Mouse (Mus musculus): ENCODE measurements around the gene Akap8l.

Gene Akap8l

DNA sequence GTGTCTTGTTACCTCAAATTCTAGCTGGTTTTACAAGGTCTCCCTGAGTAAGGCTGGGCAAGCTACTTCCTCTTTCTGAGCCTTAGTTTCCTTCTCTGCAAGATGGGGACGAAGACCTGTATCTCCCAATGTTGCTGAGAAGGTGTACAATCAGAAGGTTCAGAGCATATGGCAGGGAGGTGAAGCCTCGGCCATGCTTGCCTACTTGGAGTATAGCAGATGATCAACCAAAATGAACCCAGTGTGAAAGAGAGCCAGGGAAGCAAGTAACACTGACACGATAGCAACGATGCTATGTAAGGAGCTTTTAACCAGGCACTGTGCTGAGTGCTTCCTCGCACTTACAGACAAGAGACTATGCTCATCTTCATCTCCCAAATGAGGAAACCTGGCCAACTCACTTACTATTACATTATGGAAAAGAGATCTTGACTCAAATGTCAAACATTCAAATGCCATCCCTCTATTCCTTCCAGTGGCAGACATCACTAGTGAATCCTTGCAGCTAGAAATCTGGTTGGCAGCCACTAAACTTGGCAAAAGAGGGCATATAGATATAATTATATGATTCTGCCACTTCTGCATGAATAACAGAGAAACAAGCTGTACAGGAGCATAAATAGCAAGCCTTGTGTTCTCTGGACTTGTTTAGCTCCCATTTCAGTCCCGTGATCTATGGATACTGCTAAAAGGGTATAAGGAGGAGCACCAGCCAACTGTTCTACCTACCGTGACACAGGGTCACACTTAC, 8.0 kb upstream of the Akap8l start:
- DNase-seq (ENCODE audit: low read depth): no peak

DNA sequence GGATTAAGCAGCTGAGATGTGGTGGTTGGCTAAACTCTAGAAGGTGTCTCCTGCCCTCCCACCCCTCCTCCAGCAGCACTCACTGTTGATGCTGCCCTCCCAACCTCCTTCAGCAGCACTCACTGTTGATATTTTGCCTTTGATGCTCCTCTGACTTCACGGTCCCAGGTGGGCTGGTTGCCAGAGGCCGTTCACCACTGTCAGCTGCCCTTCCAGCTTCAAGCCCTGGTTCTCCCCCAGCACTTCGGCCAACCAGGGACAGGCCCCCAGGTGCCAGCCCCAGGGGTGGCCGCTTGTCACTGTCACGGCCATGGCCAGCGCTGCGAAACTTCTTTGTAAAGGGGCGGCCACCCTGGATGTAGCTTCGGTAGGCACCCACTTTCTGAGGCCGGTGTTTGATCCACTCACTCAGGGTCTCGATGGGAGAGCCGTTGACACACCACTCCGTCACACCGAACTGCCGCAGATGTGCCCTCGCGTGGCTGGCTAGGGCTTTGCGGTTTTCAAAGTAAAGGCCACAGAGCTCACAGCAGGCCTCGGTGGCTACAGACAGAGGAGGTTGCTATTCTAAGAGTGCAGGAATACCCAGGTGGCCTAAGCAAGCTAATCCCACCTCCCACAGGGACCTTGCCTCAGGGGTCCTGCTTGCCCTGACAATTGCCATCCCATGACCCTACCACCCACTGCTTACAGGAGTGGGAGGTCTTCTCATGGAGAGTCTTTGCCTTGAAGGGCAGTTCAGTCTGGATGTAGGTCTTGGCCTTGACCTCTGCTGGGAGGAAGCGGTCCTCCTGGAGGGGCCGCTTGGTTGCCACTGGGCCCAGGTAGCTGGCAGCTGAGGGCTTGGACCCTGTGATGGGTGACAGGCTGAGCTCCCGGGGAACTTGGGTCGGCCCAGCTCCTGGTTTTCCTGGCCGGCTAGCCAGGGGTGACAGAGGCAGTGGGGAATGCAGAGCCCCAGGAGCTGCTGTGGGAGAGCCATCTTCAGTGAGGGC, 6.7 kb upstream of the Akap8l start:
- no peak for DNase-seq (ENCODE audit: low read depth)

DNA sequence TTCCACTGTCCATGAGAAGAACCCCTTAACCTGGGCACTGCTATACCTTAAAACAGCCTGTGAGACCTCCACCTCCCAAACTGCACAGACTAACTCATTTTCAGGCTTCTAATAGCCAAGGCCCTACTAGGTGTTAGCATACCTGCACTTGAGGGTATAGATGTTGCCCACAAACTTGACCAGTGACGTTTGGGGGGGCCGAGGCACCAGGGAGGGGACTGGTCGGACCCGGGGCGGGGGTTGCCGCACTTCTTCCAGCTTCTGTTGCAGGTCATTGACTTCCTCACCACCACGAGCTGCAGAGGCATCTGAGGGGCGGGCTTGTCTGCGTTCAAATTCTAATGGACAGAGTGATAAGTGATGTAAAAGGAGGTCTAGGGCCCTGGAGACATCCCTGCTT, 5.9 kb upstream of the Akap8l start:
- DNase-seq (ENCODE audit: low read depth): no peak

DNA sequence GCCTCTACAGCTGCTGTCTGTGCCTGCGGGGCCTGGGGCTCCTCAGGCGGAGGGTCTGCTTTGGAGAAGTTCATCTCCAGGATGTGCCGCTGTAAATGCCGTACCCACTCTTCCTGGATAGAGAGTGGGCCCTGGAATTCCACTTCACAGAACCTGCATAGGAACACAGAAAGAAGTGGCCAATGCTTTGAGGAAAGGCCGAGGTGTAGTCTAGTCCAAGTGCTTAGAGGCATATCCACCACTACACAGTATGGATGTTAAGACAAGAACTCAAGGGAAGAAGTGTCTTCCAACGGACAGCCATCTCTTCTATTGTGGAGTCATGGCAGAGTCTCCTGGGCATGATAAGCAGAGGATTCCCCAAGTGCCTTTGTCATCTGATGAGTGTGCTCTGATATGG, 4.6 kb upstream of the Akap8l start:
- DNase-seq (ENCODE audit: low read depth): no peak

DNA sequence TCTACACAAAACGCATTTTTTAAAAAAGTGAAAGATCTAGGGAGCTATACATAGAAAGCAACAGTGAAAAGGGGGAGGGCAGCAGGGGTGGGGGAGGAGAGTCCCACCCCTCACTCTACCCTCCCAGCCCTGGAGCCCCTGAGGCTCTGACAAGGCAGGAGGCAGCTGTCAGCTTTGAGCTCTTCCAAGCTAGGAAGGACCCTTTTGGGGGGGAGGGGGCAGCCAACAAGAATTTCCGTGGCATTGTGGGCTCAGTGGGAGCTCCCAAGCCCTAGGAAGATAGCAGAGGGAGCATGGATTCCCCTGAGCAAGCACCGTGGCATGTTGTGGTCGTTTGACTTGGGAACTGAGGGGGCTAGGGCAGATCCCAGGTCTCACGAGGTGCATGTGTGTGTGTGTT, 3.8 kb upstream of the Akap8l start:
- no peak for DNase-seq (ENCODE audit: low read depth)

DNA sequence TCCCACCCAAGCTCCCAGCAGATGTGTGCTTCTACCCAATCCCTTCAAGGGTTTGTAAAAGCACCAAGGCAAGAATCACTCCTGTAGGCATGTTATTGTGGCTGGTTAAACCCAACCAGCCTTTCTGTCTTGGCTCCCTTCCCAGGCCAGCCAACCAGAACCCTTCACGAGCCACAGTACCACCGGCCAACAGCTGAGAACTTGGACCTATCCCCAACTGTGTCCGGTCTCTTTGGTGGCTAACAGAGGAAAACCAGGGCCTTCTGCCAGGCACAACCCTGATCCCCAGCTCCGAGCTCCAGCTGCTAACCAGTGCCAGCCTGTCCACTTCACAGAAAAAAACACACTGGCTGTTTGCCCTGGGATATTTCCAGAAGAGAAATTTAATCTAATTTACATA, 3.3 kb upstream of the Akap8l start:
- no peak for DNase-seq (ENCODE audit: low read depth)

DNA sequence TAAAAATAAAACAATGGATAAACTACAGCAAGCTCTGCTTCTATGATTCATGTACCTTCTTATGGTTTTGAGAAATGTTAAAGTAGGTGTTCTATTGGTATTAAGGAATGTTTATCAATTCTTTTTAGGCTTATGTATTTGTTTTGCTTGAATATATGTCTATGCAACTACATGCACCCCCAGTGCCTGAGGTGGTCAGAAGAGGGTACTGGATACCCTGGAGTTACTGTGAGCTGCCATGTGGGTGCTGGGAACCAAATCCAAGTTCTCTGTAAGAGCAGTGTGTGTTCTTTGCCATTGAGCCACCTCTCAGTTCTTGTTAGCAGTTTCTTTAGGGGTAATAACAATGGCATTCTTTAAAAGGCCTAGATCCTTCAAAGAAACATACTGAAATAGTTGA, 1.3 kb upstream of the Akap8l start:
- DNase-seq (ENCODE audit: low read depth): no peak

DNA sequence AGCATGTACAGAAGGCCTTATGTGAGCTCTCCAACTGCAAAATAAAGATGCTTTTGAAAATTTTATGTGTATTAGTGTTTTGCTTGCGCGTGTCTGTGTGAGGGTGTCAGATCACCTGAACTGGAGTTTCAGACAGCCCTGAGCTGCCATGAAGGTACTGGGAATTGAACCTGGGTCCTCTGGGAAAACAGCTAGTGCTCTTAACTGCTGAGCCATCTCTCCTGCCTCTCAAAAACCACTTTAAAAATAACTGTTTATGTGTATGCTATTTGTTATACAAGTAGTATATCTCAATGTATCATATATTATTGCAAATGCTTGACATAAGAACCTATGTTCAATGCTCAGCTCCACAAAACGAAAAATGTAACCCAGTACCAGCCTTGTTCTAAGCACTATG, 862 bp upstream of the Akap8l start:
- no peak for DNase-seq (ENCODE audit: low read depth)

DNA sequence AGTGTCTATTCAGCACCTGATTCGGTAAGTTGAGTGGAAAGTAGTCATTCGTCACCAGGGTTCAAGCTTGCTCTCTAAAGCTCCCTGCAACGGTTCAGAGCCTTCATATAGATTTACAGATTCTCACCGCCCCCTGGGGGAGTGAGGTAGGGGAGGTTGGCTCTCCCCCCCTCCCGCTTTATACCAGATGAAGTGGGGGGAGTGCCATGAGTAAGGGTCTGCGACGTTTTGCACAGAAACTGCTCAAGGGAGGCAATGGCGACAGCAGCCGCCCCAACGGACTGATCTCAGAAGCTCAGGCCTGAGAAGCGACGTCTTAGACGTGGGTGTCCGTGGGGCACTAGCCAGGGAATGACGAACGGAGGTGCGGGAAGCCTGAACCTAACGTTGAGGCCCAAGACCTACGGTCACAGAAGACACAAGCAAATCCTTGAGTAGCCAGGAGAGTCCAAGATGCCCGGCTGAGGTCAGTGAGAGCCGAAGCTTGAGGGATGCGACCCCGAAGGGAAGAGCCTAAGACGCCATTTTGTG, 491 bp downstream of the Akap8l start:
- no peak for DNase-seq (ENCODE audit: low read depth)

DNA sequence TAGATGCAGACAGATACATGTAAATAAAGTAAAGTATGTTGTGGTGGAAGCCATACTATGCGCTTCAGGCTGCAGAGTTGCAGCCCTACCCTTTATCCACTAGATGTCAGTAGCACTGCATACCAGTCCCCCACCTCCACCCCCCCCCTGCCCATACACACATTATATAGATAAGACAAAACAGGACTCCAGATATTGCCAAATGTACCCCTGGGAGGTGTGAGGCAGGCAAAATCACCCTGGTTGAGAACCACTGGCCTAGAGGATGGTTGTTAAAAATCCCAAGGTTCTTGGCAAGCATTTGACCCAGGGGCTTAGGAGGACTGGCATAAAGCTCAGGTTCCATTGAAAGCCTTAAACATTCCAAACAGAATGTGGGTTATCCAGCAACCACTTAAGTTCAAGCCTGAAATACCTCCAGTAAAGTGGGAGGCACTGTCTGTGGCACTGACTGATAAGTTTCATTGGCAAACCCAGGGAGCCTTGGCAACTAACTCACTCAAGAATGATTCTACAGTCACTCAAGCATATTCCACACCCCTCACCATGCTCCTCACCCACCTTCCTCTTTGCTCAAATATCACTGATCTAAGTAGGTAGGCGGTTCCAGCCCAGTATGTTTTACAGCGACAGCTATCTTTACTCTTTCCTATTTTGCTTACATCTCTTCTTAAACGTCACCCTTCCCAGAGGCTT, 1.2 kb downstream of the Akap8l start:
- DNase-seq (ENCODE audit: low read depth): peak; percentile 59

DNA sequence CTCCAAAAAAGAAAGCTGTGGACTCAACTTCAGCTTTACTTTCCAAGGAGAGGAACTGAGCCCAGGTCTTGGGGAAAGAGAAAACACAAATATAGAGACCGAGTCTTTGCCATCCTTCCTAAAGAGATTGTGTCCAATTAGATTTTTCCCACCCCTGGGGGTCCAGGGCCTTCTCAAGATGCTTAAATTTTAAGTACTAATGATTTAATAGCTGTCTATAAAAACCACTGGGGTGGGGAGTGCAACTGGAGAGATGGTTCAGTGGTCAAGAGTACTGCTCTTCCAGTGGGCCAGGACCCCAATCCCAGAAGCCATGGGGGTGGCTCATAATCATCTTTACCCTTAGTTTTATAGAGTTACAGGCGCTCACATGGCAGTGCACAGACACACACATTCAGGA, 2.0 kb downstream of the Akap8l start:
- no peak for DNase-seq (ENCODE audit: low read depth)

DNA sequence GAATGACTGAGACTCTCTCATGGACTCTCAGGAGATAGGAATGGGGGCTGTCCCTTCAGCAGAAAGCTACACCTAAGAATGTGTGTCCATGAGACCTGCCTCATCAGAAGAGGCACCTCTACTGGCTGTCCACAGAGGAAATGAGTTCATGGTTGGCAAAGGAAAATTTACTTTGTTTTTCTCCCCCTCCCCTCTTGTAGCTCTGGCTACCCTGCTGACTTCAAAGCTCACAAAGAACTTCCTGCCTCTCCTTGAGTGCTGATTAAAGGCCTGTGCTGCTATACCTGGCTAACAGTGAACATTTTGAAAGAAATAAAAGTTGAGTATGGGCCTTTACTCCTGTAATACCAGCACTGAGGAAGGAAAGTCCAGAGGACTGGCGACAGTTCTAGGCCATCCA, 9.3 kb downstream of the Akap8l start:
- no peak for DNase-seq (ENCODE audit: low read depth)

DNA sequence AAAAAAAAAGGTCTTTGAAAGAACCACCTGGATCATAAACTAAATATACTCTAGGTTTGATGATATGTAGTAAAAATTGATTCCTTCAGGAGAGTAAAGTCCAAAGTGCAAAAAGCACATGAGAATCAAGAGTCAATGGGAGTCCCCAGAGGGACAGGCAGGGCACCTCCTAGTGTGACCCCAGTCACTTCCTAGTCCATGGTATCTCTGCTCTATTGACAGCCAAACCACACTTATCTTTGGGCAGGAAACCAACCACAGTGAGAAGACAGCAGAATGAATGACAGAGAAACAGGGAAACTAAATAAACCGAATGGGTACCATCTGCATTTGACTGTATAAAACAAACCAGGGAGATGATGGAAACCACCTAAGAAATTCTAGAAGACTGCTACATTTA, 10.3 kb downstream of the Akap8l start:
- no peak for DNase-seq (ENCODE audit: low read depth)

DNA sequence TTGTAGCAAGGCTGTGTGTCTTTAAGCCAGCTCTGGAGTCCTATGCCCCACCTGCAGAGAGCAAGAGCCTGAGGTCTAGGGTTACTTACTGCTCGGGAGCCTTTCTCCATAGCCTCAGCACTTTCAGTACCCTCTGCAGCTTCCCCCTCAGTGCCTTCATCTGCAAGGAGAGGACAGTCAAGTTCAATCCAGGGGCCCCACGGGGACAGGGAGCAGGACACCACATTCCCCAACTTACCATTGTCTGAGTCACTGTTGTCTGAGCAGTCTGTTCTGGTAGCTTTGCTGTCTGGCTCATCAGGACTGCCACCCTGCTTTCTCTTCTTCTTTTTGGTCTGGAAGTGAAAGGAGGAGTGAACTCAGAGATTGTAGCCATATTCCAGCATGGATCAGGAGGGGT, 14.5 kb downstream of the Akap8l start:
- no peak for DNase-seq (ENCODE audit: low read depth)

DNA sequence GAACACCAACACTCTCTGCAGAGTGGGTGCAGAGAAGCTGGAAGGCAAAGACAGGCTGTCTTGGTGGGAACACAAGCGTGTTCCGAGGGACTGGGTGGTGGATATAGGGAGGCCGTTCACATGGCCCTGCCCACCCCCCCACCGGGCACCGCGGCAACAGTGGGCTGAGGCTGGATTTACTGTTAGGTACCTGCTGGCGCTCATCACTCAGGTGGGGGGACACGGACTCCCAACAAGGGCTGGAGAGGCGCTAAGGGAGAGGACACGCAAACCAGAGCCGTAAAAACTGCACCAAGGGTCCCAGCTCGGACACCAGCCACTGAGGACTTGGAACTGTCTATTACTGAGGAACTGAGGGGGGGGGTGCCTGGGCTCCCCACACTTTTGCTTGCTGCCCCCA, 15.5 kb downstream of the Akap8l start:
- DNase-seq (ENCODE audit: low read depth): no peak

DNA sequence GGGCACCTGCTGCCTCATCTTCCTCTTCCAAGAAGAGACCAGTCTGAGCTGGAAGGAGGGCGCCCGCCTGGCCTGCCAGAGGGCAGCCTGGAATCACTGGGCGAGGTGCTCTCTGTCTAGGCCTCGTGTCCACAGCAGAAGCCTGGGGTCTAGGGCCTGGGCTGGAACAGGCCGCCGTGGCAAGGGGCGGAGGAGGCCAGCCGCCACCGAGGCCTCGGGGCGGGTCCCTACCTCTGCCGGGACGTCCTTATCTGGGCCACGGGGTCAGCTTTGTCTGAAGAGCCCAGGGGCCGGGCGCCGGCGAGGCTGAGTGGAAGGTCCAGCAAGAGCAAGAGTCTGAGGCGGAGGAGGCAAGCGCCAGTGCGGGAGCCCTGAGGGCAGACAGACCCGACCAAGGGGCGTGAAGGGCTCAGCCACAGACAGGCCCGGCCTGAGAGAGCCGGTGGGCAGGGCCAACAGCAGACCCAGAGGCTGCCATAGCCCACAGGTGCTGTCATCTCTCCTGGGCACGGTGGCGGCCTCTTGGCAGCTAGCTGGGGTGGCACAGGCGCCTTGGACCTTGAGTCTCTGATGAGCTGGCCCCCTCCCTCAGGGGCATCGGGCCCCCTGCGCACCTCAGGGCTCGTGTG, 16.6 kb downstream of the Akap8l start:
- no peak for DNase-seq (ENCODE audit: low read depth)

DNA sequence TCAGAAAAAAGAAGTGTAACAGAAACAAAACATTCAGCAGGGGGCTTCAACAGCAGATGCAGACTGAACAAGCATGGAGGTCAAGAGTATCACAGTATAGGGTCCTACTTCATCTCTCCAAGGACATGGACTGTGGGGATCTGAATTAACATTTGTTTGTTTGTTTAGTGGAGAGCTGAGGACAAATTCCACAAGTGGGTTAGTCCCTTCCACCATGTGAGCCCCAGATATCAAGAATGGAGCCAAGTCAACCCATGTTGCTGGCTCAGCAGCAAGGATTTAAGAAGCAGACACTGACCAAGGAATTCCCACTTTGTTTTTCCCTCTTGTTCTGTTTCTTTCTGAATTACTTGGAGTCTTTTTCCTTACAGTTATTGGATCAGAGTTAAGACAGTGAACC, 22.9 kb downstream of the Akap8l start:
- no peak for DNase-seq (ENCODE audit: low read depth)

DNA sequence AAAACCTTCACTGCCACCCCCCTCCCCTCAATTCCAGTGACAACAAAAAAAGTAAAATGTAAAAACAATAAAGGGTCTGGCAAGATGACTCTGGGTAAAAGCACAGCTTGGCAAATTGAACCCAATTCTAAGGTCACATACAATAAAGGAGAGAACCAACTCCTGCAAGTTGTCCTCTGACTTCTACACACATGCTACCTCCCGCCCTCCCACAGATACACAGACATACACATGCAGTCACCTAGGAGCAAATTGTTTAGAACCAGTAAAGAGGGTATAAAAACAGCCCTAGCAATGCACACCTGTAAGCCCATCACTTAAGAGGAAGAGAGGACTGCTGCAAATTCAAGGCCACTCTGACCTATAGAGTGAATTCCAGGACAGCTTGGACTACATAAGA, 27.6 kb downstream of the Akap8l start:
- DNase-seq (ENCODE audit: low read depth): no peak

DNA sequence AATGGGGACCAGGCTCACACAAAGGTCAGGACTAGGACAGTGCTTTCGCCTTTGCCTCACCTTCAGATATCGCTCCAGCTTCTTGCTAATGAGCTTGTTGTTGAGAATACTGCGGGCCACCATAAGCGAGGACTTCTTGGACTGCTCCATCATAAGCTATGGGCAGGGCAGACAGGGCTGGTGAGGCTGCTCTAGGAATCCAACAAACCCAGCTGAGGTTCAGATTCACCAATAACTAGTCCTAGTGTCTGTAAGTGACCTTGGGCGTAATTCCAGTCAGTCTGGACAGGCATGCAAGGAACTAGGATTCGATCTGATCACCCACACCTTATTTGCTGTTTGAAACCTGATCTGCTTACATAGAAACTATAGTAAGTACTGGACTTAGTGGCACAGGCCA, 28.6 kb downstream of the Akap8l start:
- DNase-seq (ENCODE audit: low read depth): no peak

DNA sequence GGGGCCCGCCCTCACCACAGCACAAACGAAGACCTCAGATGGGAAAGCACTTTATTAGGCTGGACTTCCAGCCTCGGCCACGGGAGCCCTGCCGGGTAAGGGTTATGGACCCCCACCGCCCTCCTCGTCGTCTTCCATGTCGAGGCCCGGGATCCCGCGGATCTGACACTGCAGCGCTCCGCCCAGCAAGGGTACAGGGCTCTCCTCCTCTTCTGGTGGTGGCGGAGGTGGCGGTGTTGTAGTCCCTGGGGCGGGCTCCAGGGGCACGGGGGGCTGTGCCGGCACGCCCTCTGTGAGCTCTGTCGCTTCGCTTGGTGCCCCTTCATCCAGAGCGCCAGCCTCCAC, 29.0 kb downstream of the Akap8l start:
- no peak for DNase-seq (ENCODE audit: low read depth)

DNA sequence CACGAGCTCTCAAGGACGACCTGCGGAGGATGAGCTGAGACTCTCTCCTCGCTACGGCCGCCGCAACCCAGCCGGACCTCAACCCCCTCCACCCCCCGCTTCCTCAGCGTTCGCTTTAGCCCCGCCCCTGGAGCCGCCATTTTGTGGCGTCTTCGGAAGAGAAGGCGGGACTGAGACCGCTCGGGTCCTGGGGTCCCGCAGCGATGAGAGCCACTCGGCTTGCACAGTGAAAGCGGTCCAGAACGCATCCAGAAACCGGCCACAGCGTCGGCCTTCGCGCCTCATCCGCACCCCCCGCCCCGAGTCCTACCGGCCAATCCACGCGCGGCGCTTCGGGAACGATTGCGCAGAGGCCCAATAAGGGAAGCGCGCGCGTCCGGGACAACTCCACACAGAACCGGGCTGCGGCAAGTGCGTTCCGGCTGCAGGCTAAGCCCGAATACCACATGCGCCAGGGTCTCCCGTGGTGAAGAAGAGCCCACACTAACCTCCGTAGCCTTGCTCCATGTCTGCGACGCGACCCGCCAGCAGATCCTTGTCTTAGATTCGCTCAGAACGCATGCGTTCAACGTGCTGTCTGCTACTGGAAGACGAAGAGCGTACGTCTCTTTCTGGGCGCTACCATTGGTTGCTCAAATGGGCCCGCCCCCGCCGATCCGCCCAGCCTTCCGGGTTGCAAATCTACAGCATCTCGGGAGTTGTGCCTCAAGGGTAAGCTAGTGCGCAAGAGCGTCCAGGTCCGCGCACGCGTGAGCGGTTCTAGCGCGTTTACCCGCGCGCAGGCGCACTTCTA, 29.6 kb downstream of the Akap8l start, which contains the start of gene Akap8:
Gene Akap8 (minus strand): TSS at position 642 of the 793 bp plus-strand sequence.
- DNase-seq (ENCODE audit: low read depth): peak; percentile 96

Data from c-Kit-positive CD71-positive TER-119-negative erythroid progenitor cells, embryonic 14.5 days (primary cell).